Mouse (Mus musculus): ENCODE measurements around the gene Bicral. TPM values are rescaled to one million over a fixed set of nuclear protein-coding genes. Genes with fewer than 3 reads are reported as not detected.

Gene Bicral
- polyA plus RNA-seq, 1 experiment from 2014 or later, result 6.7 TPM

DNA sequence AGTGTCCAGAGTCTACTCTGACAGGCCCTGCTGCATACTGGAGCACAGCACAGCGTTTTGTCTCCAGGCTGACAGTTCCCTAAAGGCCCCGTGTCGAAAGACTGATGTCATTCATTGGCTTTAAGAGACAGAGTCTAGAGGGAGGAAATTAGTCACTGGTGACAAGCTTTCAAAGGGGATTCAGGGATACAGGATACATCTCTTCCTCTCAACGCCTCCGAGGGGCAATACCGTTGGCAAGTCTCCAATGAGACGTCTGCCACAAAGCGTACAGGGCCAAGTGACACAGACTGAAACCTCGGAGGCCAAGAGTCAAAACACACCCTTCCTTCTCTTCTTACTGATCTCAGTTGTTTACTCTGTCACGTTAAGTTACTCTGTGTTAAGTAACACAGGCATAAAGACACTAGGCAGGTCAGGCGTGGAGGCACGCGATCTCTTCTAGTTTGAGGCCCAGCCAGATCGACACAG, 21.6 kb upstream of the Bicral start:
- no peak for ATAC-seq (ENCODE audit: insufficient read depth, low FRiP score, low TSS enrichment)
- H3K27me3 ChIP-seq (ENCODE audit: control insufficient read depth, insufficient read depth, low read length), result no peaks in the 10 kb centered on the region
- WGBS, result 57% methylated on average over 14 of the region's 14 CpGs
- H3K4me2 ChIP-seq (ENCODE audit: low read depth), result no peak overlapping the region
- 0 out of 2 replicates have a peak overlapping the region, but pooled peaks have one; percentile 20 for H3K27ac ChIP-seq (ENCODE audit: low read depth, low read length)
- H3K9me3 ChIP-seq (ENCODE audit: control insufficient read depth, low read length), result no peaks in the 10 kb centered on the region
- no peak overlapping the region for H3K9ac ChIP-seq (ENCODE audit: low read length)
- no peaks in the 10 kb centered on the region for H3K36me3 ChIP-seq (ENCODE audit: control insufficient read depth, insufficient read depth, low read length)
- no peaks in the 10 kb centered on the region for H3K4me1 ChIP-seq (ENCODE audit: control insufficient read depth, insufficient read depth, low read length)
- no peak overlapping the region for H3K4me3 ChIP-seq (ENCODE audit: low read depth, low read length)
- peak; percentile 31 for DNase-seq (ENCODE audit: low spot score)

DNA sequence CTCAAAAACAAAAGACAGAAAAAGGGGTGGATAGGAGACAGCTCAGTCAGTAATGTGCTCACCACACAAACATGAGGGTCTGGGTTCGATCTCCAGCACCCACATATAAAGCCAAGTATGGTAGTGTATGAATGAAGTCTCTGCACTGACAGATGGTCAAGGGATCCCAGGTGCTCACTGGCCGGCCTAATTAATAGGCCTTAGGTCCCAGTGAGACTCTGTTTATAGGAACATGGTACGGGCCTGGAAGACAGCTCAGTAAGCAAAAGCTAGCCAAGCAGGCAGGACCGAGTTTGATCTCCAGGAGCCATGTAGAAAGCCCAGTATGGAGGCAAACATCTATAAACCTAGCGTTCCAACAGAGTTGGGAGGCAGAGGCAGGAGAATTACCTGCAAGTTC, 18.8 kb upstream of the Bicral start:
- H3K4me3 ChIP-seq (ENCODE audit: low read depth, low read length), result no peak overlapping the region
- H3K4me2 ChIP-seq (ENCODE audit: low read depth), result no peak overlapping the region
- no peaks in the 10 kb centered on the region for H3K9me3 ChIP-seq (ENCODE audit: control insufficient read depth, low read length)
- H3K9ac ChIP-seq (ENCODE audit: low read length), result no peak overlapping the region
- no peaks in the 10 kb centered on the region for H3K36me3 ChIP-seq (ENCODE audit: control insufficient read depth, insufficient read depth, low read length)
- no peaks in the 10 kb centered on the region for H3K4me1 ChIP-seq (ENCODE audit: control insufficient read depth, insufficient read depth, low read length)
- no peak for ATAC-seq (ENCODE audit: insufficient read depth, low FRiP score, low TSS enrichment)
- H3K27ac ChIP-seq (ENCODE audit: low read depth, low read length), result no peak overlapping the region
- no peaks in the 10 kb centered on the region for H3K27me3 ChIP-seq (ENCODE audit: control insufficient read depth, insufficient read depth, low read length)
- DNase-seq (ENCODE audit: low spot score), result no peak
- WGBS, result 84% methylated on average over 5 of the region's 5 CpGs

DNA sequence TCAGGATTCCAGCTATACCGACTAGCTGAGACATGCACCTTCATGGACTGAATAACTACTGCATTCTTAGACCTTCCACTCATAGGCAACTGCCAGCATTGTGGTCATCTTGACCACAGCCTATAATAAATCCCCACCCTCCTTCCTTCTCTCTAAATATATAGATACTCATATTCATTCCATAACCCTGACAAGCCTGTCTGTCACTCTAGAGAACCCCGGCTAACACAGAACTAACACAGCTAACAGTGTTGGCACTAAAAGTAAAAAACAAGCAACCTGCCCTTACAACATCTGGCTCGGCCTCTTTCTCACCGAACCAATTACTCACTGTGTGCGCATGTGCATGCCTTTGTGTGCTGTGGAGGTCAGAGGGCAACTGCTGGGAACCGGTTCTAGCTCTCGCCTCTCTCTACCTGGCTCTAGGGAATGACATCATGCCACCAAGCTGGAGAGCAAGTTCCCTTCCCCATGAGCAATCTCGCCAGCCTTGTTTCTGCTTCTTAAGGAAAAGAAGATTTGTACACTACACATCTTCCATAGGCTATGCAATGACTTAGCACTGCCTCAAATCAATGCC, 18.2 kb upstream of the Bicral start:
- Histone ChIP-seq H3K4me1 (ENCODE audit: control insufficient read depth, insufficient read depth, low read length) (no peaks in the 10 kb centered on the region), H3K9ac (ENCODE audit: low read length) (no peak overlapping the region), H3K27ac (ENCODE audit: low read depth, low read length) (no peak overlapping the region), H3K4me3 (ENCODE audit: low read depth, low read length) (no peak overlapping the region), H3K9me3 (ENCODE audit: control insufficient read depth, low read length) (no peaks in the 10 kb centered on the region), H3K36me3 (ENCODE audit: control insufficient read depth, insufficient read depth, low read length) (no peaks in the 10 kb centered on the region), H3K27me3 (ENCODE audit: control insufficient read depth, insufficient read depth, low read length) (no peaks in the 10 kb centered on the region), H3K4me2 (ENCODE audit: low read depth) (no peak overlapping the region)
- WGBS, result 67% methylated on average over 8 of the region's 8 CpGs
- ATAC-seq (ENCODE audit: insufficient read depth, low FRiP score, low TSS enrichment) (no peak), DNase-seq (ENCODE audit: low spot score) (no peak)

DNA sequence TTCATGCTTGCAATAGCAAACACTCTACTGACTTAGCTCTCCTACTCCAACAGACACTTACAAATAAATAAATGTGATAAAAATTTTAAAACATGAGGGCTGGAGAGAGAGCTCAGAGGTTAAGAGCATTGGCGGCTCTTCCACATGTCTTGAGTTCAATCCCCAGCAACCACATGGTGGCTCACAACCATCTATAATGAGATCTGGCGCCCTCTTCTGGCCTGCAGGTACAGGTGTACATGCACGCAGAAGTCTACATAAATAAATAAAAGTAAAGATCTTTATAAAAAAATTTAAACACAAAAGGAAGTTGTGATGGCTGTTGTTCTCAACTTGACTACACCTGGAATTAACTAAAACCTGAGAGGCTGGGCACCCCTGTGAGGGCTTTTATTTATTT, 17.3 kb upstream of the Bicral start:
- Histone ChIP-seq H3K4me1 (ENCODE audit: control insufficient read depth, insufficient read depth, low read length) (no peaks in the 10 kb centered on the region), H3K4me3 (ENCODE audit: low read depth, low read length) (no peak overlapping the region), H3K27ac (ENCODE audit: low read depth, low read length) (no peak overlapping the region), H3K4me2 (ENCODE audit: low read depth) (no peak overlapping the region), H3K27me3 (ENCODE audit: control insufficient read depth, insufficient read depth, low read length) (no peaks in the 10 kb centered on the region), H3K9ac (ENCODE audit: low read length) (no peak overlapping the region), H3K9me3 (ENCODE audit: control insufficient read depth, low read length) (no peaks in the 10 kb centered on the region), H3K36me3 (ENCODE audit: control insufficient read depth, insufficient read depth, low read length) (no peaks in the 10 kb centered on the region)
- WGBS, result 71% methylated on average over 3 of the region's 3 CpGs
- DNase-seq (ENCODE audit: low spot score) (no peak), ATAC-seq (ENCODE audit: insufficient read depth, low FRiP score, low TSS enrichment) (no peak)

DNA sequence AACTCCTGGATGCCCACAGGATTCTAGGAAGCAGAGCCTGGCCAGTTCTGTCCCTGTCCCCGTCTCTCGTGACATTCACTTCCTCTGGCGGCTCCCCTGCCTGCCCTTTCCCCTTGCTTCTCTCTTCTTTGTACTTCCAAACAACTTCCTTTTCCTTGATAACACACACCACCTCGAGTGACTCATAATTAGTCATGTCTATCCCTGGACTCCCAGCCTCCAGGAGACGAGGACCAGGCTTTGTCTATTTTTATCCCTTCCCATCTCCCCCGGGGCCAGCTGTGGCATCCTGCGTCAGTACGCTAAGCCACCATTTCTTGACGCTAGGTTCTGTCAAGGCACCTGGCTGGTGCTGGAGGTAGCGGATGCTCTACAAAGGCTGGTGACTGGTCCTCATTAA, 15.9 kb upstream of the Bicral start:
- no peaks in the 10 kb centered on the region for H3K9me3 ChIP-seq (ENCODE audit: control insufficient read depth, low read length)
- H3K4me2 ChIP-seq (ENCODE audit: low read depth), result no peak overlapping the region
- H3K27ac ChIP-seq (ENCODE audit: low read depth, low read length), result no peak overlapping the region
- H3K4me3 ChIP-seq (ENCODE audit: low read depth, low read length), result no peak overlapping the region
- H3K9ac ChIP-seq (ENCODE audit: low read length), result no peak overlapping the region
- 60% methylated on average over 10 of the region's 10 CpGs for WGBS
- DNase-seq (ENCODE audit: low spot score), result no peak
- no peaks in the 10 kb centered on the region for H3K4me1 ChIP-seq (ENCODE audit: control insufficient read depth, insufficient read depth, low read length)
- no peak for ATAC-seq (ENCODE audit: insufficient read depth, low FRiP score, low TSS enrichment)
- no peaks in the 10 kb centered on the region for H3K36me3 ChIP-seq (ENCODE audit: control insufficient read depth, insufficient read depth, low read length)
- no peaks in the 10 kb centered on the region for H3K27me3 ChIP-seq (ENCODE audit: control insufficient read depth, insufficient read depth, low read length)

DNA sequence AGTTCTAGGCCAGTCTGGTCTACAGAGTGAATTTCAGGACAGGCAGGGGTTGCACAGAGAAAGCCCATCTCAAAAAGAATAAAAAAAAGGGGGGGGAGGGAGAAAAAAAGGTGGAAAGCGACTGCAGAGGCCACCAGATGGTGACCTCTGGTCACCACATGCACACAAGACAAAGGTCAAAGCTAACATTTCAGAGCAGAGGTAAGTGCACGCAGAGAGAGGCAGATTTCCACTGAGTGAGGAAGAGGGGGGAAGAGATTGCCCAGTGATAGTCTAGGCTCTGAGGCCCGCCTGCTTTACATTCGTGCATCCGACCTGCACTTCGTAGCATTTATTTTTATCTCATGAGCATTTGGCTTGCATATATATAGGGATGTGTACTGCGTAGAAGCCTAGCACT, 14.5 kb upstream of the Bicral start:
- H3K27me3 ChIP-seq (ENCODE audit: control insufficient read depth, insufficient read depth, low read length), result no peaks in the 10 kb centered on the region
- DNase-seq (ENCODE audit: low spot score) (no peak), ATAC-seq (ENCODE audit: insufficient read depth, low FRiP score, low TSS enrichment) (no peak)
- H3K9me3 ChIP-seq (ENCODE audit: control insufficient read depth, low read length), result no peaks in the 10 kb centered on the region
- H3K36me3 ChIP-seq (ENCODE audit: control insufficient read depth, insufficient read depth, low read length), result no peaks in the 10 kb centered on the region
- no peak overlapping the region for H3K4me2 ChIP-seq (ENCODE audit: low read depth)
- H3K9ac ChIP-seq (ENCODE audit: low read length), result no peak overlapping the region
- H3K4me3 ChIP-seq (ENCODE audit: low read depth, low read length), result no peak overlapping the region
- 73% methylated on average over 7 of the region's 7 CpGs for WGBS
- no peak overlapping the region for H3K27ac ChIP-seq (ENCODE audit: low read depth, low read length)
- H3K4me1 ChIP-seq (ENCODE audit: control insufficient read depth, insufficient read depth, low read length), result no peaks in the 10 kb centered on the region

DNA sequence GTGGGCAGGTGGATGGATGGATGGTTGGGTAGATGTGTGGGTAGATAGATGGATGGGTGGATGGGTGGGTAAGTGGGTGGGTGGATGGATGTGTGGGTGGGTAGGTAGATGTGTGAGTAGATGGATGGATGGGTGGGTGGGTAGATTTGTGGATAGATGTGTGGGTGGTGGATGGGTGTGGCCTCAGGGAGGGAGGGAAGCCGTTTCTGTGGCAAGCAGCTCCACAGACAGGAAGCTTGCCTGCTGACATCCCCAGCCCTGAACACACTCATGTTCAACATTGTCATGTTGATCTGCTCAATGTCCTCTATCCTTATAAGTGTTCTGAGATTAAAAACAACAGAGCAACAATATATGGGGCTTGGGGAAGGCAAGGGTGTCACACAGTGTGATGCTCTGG, 12.6 kb upstream of the Bicral start:
- DNase-seq (ENCODE audit: low spot score) (no peak), ATAC-seq (ENCODE audit: insufficient read depth, low FRiP score, low TSS enrichment) (no peak)
- H3K27ac ChIP-seq (ENCODE audit: low read depth, low read length), result no peak overlapping the region
- no peak overlapping the region for H3K4me3 ChIP-seq (ENCODE audit: low read depth, low read length)
- H3K4me2 ChIP-seq (ENCODE audit: low read depth), result no peak overlapping the region
- no peaks in the 10 kb centered on the region for H3K36me3 ChIP-seq (ENCODE audit: control insufficient read depth, insufficient read depth, low read length)
- H3K27me3 ChIP-seq (ENCODE audit: control insufficient read depth, insufficient read depth, low read length), result no peaks in the 10 kb centered on the region
- no peaks in the 10 kb centered on the region for H3K4me1 ChIP-seq (ENCODE audit: control insufficient read depth, insufficient read depth, low read length)
- H3K9me3 ChIP-seq (ENCODE audit: control insufficient read depth, low read length), result no peaks in the 10 kb centered on the region
- no peak overlapping the region for H3K9ac ChIP-seq (ENCODE audit: low read length)
- WGBS, result 68% methylated on average over 1 of the region's 1 CpGs

DNA sequence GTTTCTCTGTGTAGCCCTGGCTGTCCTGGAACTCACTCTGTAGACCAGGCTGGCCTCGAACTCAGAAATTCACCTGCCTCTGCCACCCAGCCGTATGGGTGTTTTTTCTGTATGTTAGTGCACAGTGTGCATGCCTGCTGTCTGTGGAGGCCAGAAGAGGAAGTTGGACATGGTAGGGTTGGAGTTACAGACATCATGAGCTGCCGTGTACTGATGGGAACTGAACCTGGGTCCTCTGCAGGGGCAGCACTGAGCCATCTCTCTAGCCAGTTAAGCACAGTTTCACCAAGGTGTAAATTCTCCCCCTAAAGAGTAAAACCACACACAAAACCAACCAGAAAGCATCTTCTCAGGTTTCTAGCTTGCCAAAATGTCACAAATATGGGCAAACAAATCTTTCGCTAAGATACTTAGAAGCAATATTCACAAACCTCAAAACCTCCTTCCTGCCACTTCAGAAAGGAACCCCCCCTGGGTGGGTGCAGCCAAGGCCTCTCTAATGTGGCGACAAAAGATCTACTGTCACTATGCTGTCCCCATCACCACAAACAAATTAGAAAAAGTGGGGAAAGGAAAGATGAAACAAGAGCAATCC, 12.0 kb upstream of the Bicral start:
- Histone ChIP-seq H3K36me3 (ENCODE audit: control insufficient read depth, insufficient read depth, low read length) (no peaks in the 10 kb centered on the region), H3K27ac (ENCODE audit: low read depth, low read length) (no peak overlapping the region), H3K9ac (ENCODE audit: low read length) (no peak overlapping the region), H3K4me3 (ENCODE audit: low read depth, low read length) (no peak overlapping the region), H3K4me1 (ENCODE audit: control insufficient read depth, insufficient read depth, low read length) (no peaks in the 10 kb centered on the region), H3K9me3 (ENCODE audit: control insufficient read depth, low read length) (no peaks in the 10 kb centered on the region), H3K27me3 (ENCODE audit: control insufficient read depth, insufficient read depth, low read length) (no peaks in the 10 kb centered on the region), H3K4me2 (ENCODE audit: low read depth) (no peak overlapping the region)
- 91% methylated on average over 5 of the region's 5 CpGs for WGBS
- DNase-seq (ENCODE audit: low spot score) (no peak), ATAC-seq (ENCODE audit: insufficient read depth, low FRiP score, low TSS enrichment) (no peak)

DNA sequence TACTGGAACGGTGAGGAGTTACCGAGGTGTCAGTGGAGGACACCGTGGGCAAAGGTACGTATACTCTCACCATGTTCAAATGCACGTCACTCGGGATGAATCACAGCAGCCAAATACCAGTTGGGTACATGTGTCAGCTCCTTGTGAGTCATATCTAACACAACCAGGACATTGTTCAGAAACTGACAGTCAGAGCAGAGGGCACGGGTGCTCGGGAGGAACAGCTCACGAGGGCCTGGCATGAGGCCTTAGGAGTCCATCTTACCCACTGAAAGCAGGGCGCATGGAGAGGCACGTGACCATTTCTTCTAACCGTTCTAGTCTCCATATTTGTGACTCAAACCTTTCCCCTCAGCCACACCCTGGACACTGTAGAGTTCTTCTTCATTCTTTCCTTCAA, 8.6 kb upstream of the Bicral start:
- no peak overlapping the region for H3K27ac ChIP-seq (ENCODE audit: low read depth, low read length)
- no peaks in the 10 kb centered on the region for H3K36me3 ChIP-seq (ENCODE audit: control insufficient read depth, insufficient read depth, low read length)
- no peaks in the 10 kb centered on the region for H3K4me1 ChIP-seq (ENCODE audit: control insufficient read depth, insufficient read depth, low read length)
- DNase-seq (ENCODE audit: low spot score) (no peak), ATAC-seq (ENCODE audit: insufficient read depth, low FRiP score, low TSS enrichment) (no peak)
- H3K4me2 ChIP-seq (ENCODE audit: low read depth), result no peak overlapping the region
- H3K9me3 ChIP-seq (ENCODE audit: control insufficient read depth, low read length), result no peaks in the 10 kb centered on the region
- no peak overlapping the region for H3K9ac ChIP-seq (ENCODE audit: low read length)
- 92% methylated on average over 12 of the region's 12 CpGs for WGBS
- no peak overlapping the region for H3K4me3 ChIP-seq (ENCODE audit: low read depth, low read length)
- H3K27me3 ChIP-seq (ENCODE audit: control insufficient read depth, insufficient read depth, low read length), result no peaks in the 10 kb centered on the region
